Mouse (Mus musculus): Measurements from ENCODE around the gene Tfcp2.

GRCm38 (mm10) chr15:100569239-100569638, 17.4 kb upstream of the Tfcp2 start:
- no peak for TF ChIP-seq CTCF (IDR thresholded peaks at IDR 0.05; ENCODE audit: low read depth, low read length)
- TF ChIP-seq POLR2A (IDR thresholded peaks at IDR 0.05; ENCODE audit: borderline replicate concordance, low read depth, low read length), result no peak

All from bone marrow macrophage, adult 2 months (primary cell).